Comparison of ENCODE assay signal across 9 mouse cellular contexts in the genomic region with DNA sequence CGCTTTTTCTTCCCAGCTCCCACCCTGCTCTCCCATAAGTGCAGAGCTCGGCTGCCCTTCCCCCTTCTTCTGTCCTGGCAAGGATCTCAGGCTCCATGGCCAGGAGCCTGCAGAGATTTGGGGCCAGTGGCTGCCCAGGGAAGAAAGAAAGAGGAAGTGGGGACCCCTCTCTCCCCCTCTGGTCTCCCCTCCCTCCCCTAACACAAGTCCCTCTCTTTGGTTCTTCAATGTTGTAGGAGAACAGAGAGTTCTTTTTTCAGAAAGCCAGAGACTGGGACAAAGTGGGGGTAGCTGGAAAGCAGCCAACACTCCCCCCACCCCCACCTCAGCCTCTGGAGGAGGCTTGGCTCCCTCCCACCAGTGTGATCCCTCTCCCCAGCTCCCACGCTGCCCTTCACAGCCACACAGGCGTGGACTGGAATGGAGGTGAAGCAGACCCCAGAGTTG. TPM values are rescaled to one million over a fixed set of nuclear protein-coding genes. Genes with fewer than 3 reads are reported as not detected.
DNase-seq lines count a peak whose midpoint lies in the region; ATAC-seq and TF ChIP-seq lines count a peak whose summit lies in the region.
"Had no signal": no experiment of that assay in that cellular context is flagged by ENCODE, and none has a peak within 500 bp of the region (broad histone marks: within the 10 kb centered on the region; RNA-seq: fewer than 3 reads in every experiment).

No protein-coding gene starts in this region.

- ATAC-seq in hindbrain, embryonic 12.5 days (ENCODE audit: low FRiP score): peak; percentile 65
- ATAC-seq in granulocyte monocyte progenitor cell, adult 5-6 weeks (replicated peaks; ENCODE audit: poor library complexity, severe bottlenecking): no peak

- H3K27me3 ChIP-seq in hindbrain, embryonic 12.5 days: peaks cover 12% of the 10 kb centered on the region; the same call in 1 of the 2 replicates
- H3K27me3 ChIP-seq in small intestine, adult 2 months (ENCODE audit: control insufficient read depth, insufficient read depth, low read length): no peaks in the 10 kb centered on the region

- no peak overlapping the region for H3K9ac ChIP-seq in hindbrain, embryonic 12.5 days

- H3K9me3 ChIP-seq in hindbrain, embryonic 12.5 days (replicated peaks): no peaks in the 10 kb centered on the region

- no peak for TF ChIP-seq CTCF in small intestine, adult 2 months (IDR thresholded peaks at IDR 0.05; ENCODE audit: extremely low read depth, insufficient read length, insufficient replicate concordance, low read depth, low read length)

- no peak overlapping the region for H3K4me3 ChIP-seq in hindbrain, embryonic 12.5 days
- H3K4me3 ChIP-seq in small intestine, adult 2 months (ENCODE audit: low read depth, low read length): peak overlapping the region; percentile 20; the same call in 1 of the 2 replicates

- no peaks in the 10 kb centered on the region for H3K36me3 ChIP-seq in hindbrain, embryonic 12.5 days
- no peaks in the 10 kb centered on the region for H3K36me3 ChIP-seq in small intestine, adult 2 months (ENCODE audit: control insufficient read depth, insufficient read depth, low read length)

- peak overlapping the region; percentile 40 for H3K4me2 ChIP-seq in hindbrain, embryonic 12.5 days (replicated peaks)

- H3K27ac ChIP-seq in hindbrain, embryonic 12.5 days: peak overlapping the region; percentile 49
- no peak overlapping the region for H3K27ac ChIP-seq in small intestine, adult 2 months (ENCODE audit: insufficient read depth, low read depth, low read length)

- peaks cover 49% of the 10 kb centered on the region for H3K4me1 ChIP-seq in hindbrain, embryonic 12.5 days
- H3K4me1 ChIP-seq in small intestine, adult 2 months (ENCODE audit: control insufficient read depth, insufficient read depth, insufficient read length, low read length): no peaks in the 10 kb centered on the region

- 39% methylated on average over 4 of the region's 4 CpGs for WGBS in hindbrain, embryonic 12.5 days
- 67% methylated on average over 4 of the region's 4 CpGs for WGBS in small intestine, adult 2 months

- TF ChIP-seq POLR2A in small intestine, adult 2 months (IDR thresholded peaks at IDR 0.05; ENCODE audit: low read depth, low read length): no peak

- DNase-seq in cerebellum, adult 11-12 months: peak; percentile 37
- DNase-seq in cerebellum, adult 11 months: no peak
- peak; percentile 30 for DNase-seq in ovary, postnatal 36 days (ENCODE audit: low spot score)
- DNase-seq in ovary, adult 18-20 months (ENCODE audit: low spot score): no peak
- DNase-seq in spleen, postnatal 4 days (ENCODE audit: low spot score in 2 of 2): no peak

RNA-seq across cellular contexts. Expression of a gene that starts 2.1 kb away (rescaled TPM):
- 13.7 and 16.1 TPM in 2 replicates for polyA plus RNA-seq in hindbrain, embryonic 12.5 days (2016; fragmentation: Nextera tagmentation; extraction: Ambion mirVana)
- 2.7 and 3.5 TPM in 2 replicates for polyA plus RNA-seq in small intestine, adult 2 months (2012; rRNA removed)
- total RNA-seq in granulocyte monocyte progenitor cell, adult 5-6 weeks (2014; fragmentation: Nextera tagmentation): not detected in 2 replicates
- total RNA-seq in granulocyte monocyte progenitor cell, adult 5-6 weeks (2017): not detected in 2 replicates

RNA-seq across cellular contexts. Expression of a gene that starts 33.3 kb away (rescaled TPM):
- 1.2 and 2.0 TPM in 2 replicates for polyA plus RNA-seq in hindbrain, embryonic 12.5 days (2016; fragmentation: Nextera tagmentation; extraction: Ambion mirVana)
- 0.25 TPM in 1 of 2 replicates, not detected in the other for polyA plus RNA-seq in small intestine, adult 2 months (2012; rRNA removed)
- total RNA-seq in granulocyte monocyte progenitor cell, adult 5-6 weeks (2014; fragmentation: Nextera tagmentation): not detected in 2 replicates
- not detected in 2 replicates for total RNA-seq in granulocyte monocyte progenitor cell, adult 5-6 weeks (2017)

RNA-seq across cellular contexts. Expression of a gene that starts 34.3 kb away (rescaled TPM):
- 147 and 159 TPM in 2 replicates for polyA plus RNA-seq in hindbrain, embryonic 12.5 days (2016; fragmentation: Nextera tagmentation; extraction: Ambion mirVana)
- 52.7 and 90.8 TPM in 2 replicates for polyA plus RNA-seq in small intestine, adult 2 months (2012; rRNA removed)
- 53.7 and 58.4 TPM in 2 replicates for total RNA-seq in granulocyte monocyte progenitor cell, adult 5-6 weeks (2014; fragmentation: Nextera tagmentation)
- total RNA-seq in granulocyte monocyte progenitor cell, adult 5-6 weeks (2017): 24.8 and 25.0 TPM in 2 replicates

RNA-seq across cellular contexts. Expression of a gene that starts 37.6 kb away (rescaled TPM):
- polyA plus RNA-seq in hindbrain, embryonic 12.5 days (2016; fragmentation: Nextera tagmentation; extraction: Ambion mirVana): not detected in 2 replicates
- polyA plus RNA-seq in small intestine, adult 2 months (2012; rRNA removed): not detected in 2 replicates
- total RNA-seq in granulocyte monocyte progenitor cell, adult 5-6 weeks (2014; fragmentation: Nextera tagmentation): not detected in 2 replicates
- total RNA-seq in granulocyte monocyte progenitor cell, adult 5-6 weeks (2017): not detected in 2 replicates
- total RNA-seq: layer of hippocampus, postnatal 14 days had no signal

RNA-seq across cellular contexts. Expression of a gene that starts 45.2 kb away (rescaled TPM):
- polyA plus RNA-seq in hindbrain, embryonic 12.5 days (2016; fragmentation: Nextera tagmentation; extraction: Ambion mirVana): 0.53 and 0.83 TPM in 2 replicates
- 0.44 and 0.65 TPM in 2 replicates for polyA plus RNA-seq in small intestine, adult 2 months (2012; rRNA removed)
- total RNA-seq in granulocyte monocyte progenitor cell, adult 5-6 weeks (2014; fragmentation: Nextera tagmentation): 0.32 TPM in 1 of 2 replicates, not detected in the other
- 0.46 TPM in 1 of 2 replicates, not detected in the other for total RNA-seq in granulocyte monocyte progenitor cell, adult 5-6 weeks (2017)

Comparison
In these comparisons a context has a peak if more than half of its experiments do, and no peak if none do; other contexts are left out.
1. DNase-seq: peak in cerebellum, adult 11-12 months (single experiment) and ovary, postnatal 36 days (single experiment); none in cerebellum, adult 11 months (single experiment), ovary, adult 18-20 months (single experiment) and spleen, postnatal 4 days (0 of 2).